Mouse (Mus musculus): Measurements from ENCODE around the gene Arl16. TPM values are rescaled to one million over a fixed set of nuclear protein-coding genes. Genes with fewer than 3 reads are reported as not detected.
A peak's percentile ranks its signal among the peaks of the same experiment; 100 is the strongest.

The Arl16 gene
- total and polyA plus RNA-seq, 3 experiments: 20.0 to 20.8 TPM; not detected in 1

DNA sequence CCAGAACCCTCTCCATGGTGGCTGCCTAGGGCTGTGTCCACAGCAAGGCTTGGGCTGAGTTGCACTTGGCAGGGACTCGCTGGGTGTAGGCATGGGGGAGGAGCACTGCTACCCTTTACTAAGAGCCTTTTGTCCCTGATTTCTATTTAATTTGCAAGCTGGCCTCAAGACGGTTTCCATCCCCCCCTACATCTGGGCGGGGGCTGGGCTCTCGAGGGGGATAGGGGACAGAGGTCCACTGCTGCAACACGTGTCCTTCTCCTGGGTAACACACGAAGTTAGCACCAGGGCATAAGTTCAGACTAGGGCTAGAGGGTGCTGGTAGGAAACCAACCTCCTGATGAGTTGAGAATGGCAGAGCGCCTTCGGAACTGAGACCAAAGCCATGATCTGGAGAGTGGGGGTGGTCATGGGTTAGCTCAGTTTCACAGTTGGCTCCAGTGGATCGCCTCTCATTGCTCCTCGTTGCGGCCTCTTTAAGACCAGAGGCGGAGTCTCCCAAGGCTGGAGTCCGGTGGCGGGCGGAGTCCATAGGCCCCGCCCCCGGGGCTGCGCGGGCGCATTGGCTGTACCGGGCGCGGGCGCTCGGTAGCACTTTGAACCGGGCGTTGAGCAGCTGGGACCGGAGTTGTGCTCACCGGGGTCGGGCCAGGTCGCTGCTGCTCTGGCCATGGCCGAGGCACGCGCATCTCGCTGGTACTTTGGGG lies 24.1 kb upstream of the Arl16 start, which contains the start of gene Slc25a10 (continued):
- TF ChIP-seq UBTF (IDR thresholded peaks at IDR 0.05; ENCODE audit: borderline replicate concordance, insufficient read depth, low read depth, low read length) (0 out of 2 replicates have a peak, but pooled peaks have one; percentile 43), CHD1 (IDR thresholded peaks at IDR 0.05; ENCODE audit: low read depth, low read length) (no peak), RCOR1 (IDR thresholded peaks at IDR 0.05; ENCODE audit: low read depth, low read length) (no peak)

DNA sequence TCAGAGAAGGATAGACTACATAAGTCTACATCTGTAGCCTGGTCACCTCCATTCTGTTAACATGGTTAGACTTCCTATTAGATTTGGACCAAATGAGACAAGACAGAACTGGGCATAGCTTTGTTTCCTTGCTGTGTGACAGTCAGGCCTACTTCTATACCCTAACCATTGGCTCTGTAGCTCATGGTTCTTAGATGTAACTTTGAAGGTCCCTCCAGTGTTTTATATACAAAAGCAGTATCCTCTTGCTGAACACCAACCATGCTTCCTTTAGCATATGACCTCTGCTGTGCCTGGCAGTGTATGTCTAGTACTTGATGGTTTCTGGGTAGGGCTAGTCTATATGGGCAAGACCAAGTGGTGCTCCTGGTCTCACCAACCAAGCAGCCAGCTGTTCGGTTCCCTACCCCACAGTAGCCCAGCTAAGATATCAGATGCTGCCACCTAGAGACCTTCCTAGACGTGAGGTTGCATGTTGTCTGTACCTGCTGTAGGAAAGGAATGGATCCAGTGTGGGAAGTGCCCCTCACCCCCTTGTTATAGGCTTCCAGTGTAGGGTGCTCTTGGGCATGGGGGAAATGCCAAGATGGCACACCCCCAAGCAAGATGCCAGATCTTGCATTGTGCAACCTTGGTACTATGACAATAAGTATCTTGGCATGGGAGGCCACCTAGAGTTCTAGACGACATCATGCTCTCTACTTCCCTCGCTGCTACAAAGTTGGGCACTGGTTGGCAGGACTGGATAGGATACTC lies 23.1 kb upstream of the Arl16 start:
- no peaks in the 10 kb centered on the region for H3K27me3 ChIP-seq (ENCODE audit: control insufficient read depth in 1 of 2, insufficient read depth in 2 of 2, low read length in 2 of 2)
- peaks cover 7 to 21% of the 10 kb centered on the region in 2 experiments for H3K36me3 ChIP-seq (ENCODE audit: control insufficient read depth in 1 of 2, insufficient read depth in 2 of 2, low read length in 2 of 2)
- no peak overlapping the region; the same call in 1 of the 2 replicates for H3K27ac ChIP-seq (ENCODE audit: control insufficient read depth, low read depth, low read length)
- H3K79me2 ChIP-seq (ENCODE audit: control insufficient read depth, insufficient read depth, low read length, poor library complexity): peaks cover 37% of the 10 kb centered on the region
- no peak overlapping the region for H3K4me3 ChIP-seq (ENCODE audit: control insufficient read depth in 1 of 2, insufficient read depth in 1 of 2, low read depth in 2 of 2, low read length in 2 of 2)
- no peaks in the 10 kb centered on the region for H3K9me3 ChIP-seq (replicated peaks; ENCODE audit: insufficient read depth, low read length)
- DNase-seq (ENCODE audit: low read depth, low spot score): peak; percentile 54
- H3K9ac ChIP-seq (ENCODE audit: control insufficient read depth, low read depth, low read length, poor library complexity, severe bottlenecking): peak overlapping the region; percentile 68
- TF ChIP-seq POLR2AphosphoS5 (IDR thresholded peaks at IDR 0.05; ENCODE audit: borderline replicate concordance, low read depth, low read length): no peak
- TF ChIP-seq CTCF (IDR thresholded peaks at IDR 0.05 in 2 of 3, conservative IDR thresholded peaks at IDR 0.05 in 1 of 3; ENCODE audit: control insufficient read depth in 1 of 3, insufficient read depth in 1 of 3, low read depth in 2 of 3, low read length in 3 of 3, poor library complexity in 1 of 3, severe bottlenecking in 1 of 3): peak in 1 of 3 experiments; percentile 26; a peak in 2 of 6 replicates
- peak; percentile 86 for TF ChIP-seq POLR2AphosphoS2 (IDR thresholded peaks at IDR 0.05; ENCODE audit: low read length)
- TF ChIP-seq POLR2A (IDR thresholded peaks at IDR 0.05; ENCODE audit: control insufficient read depth in 1 of 2, insufficient read depth in 1 of 2, low read depth in 1 of 2, low read length in 2 of 2, poor library complexity in 1 of 2): peak; percentile 16 to 55; a peak in 3 of 4 replicates
- peak; percentile 77; the same call in 1 of the 2 replicates for TF ChIP-seq ZMIZ1 (IDR thresholded peaks at IDR 0.05; ENCODE audit: low read depth, low read length)
- peak; percentile 6; the same call in 1 of the 2 replicates for TF ChIP-seq SMC3 (IDR thresholded peaks at IDR 0.05; ENCODE audit: low read depth, low read length)
- TF ChIP-seq NRF1 (IDR thresholded peaks at IDR 0.05; ENCODE audit: insufficient read depth, low read depth, low read length, poor library complexity, severe bottlenecking): no peak
- peaks cover 3 to 26% of the 10 kb centered on the region in 2 experiments; a peak in 3 of 4 replicates for H3K4me1 ChIP-seq (ENCODE audit: control insufficient read depth in 1 of 2, insufficient read depth in 2 of 2, low read length in 2 of 2)

DNA sequence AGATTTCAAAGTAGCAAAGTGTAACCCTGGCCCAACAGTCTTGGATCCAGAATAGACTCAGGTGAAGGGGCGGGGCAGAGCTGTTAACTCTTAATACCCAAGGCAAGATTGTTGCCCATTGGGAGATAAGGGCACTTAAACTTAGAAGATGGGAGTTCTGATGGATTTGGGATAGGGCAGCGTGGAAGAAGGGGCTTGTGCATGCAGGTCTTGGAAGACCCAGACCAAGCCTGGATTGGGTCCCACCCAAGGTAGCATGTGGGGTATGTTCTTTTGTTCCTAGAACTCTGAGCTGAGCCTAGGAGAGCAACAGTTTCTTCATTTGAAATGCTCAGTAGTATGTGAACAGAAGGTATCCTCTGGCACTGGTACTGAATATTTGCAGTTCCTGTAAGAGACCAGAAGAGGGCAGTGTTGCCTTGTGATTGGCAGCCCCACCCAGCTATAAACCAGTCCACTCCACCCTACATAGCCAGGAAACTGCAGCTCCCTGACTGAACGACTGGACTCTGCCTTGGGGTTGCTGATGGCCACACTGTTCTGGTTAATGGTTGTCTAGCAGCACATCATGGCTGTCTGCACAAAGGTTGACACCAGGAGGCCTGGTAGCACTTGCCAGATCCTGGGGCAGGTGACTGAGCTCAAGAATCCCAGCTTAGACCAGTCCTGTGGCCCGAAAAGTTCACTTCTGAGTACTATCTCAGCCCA lies 21.8 kb upstream of the Arl16 start:
- peaks cover 7 to 21% of the 10 kb centered on the region in 2 experiments for H3K36me3 ChIP-seq (ENCODE audit: control insufficient read depth in 1 of 2, insufficient read depth in 2 of 2, low read length in 2 of 2)
- H3K27ac ChIP-seq (ENCODE audit: control insufficient read depth, low read depth, low read length): no peak overlapping the region
- peaks cover 3 to 26% of the 10 kb centered on the region in 2 experiments; a peak in 3 of 4 replicates for H3K4me1 ChIP-seq (ENCODE audit: control insufficient read depth in 1 of 2, insufficient read depth in 2 of 2, low read length in 2 of 2)
- TF ChIP-seq UBTF (IDR thresholded peaks at IDR 0.05; ENCODE audit: borderline replicate concordance, insufficient read depth, low read depth, low read length): no peak
- no peak for TF ChIP-seq MYB (IDR thresholded peaks at IDR 0.05; ENCODE audit: low read depth, low read length)
- TF ChIP-seq POLR2A (IDR thresholded peaks at IDR 0.05; ENCODE audit: control insufficient read depth in 1 of 2, insufficient read depth in 1 of 2, low read depth in 1 of 2, low read length in 2 of 2, poor library complexity in 1 of 2): peak in 1 of 2 experiments; percentile 58; a peak in 2 of 4 replicates
- peak; percentile 55; the same call in 1 of the 2 replicates for TF ChIP-seq POLR2AphosphoS2 (IDR thresholded peaks at IDR 0.05; ENCODE audit: low read length)
- peak; percentile 79 for TF ChIP-seq ZC3H11A (IDR thresholded peaks at IDR 0.05; ENCODE audit: low read depth, low read length)
- TF ChIP-seq HCFC1 (IDR thresholded peaks at IDR 0.05; ENCODE audit: low read depth, low read length): peak; percentile 54; the same call in 1 of the 2 replicates
- no peak for TF ChIP-seq ZNF384 (IDR thresholded peaks at IDR 0.05; ENCODE audit: low read depth, low read length)
- TF ChIP-seq MYC (IDR thresholded peaks at IDR 0.05; ENCODE audit: low read depth, low read length): peak; percentile 71; the same call in 1 of the 2 replicates
- peak; percentile 41; the same call in 1 of the 2 replicates for TF ChIP-seq TBP (IDR thresholded peaks at IDR 0.05; ENCODE audit: low read depth, low read length)
- TF ChIP-seq SIN3A (IDR thresholded peaks at IDR 0.05; ENCODE audit: low read length): peak; percentile 77; the same call in 1 of the 2 replicates
- peak; percentile 18; the same call in 1 of the 2 replicates for TF ChIP-seq GATA1 (IDR thresholded peaks at IDR 0.05; ENCODE audit: low read depth, low read length)
- peak; percentile 89 to 94 (median 94) for TF ChIP-seq CTCF (IDR thresholded peaks at IDR 0.05 in 2 of 3, conservative IDR thresholded peaks at IDR 0.05 in 1 of 3; ENCODE audit: control insufficient read depth in 1 of 3, insufficient read depth in 1 of 3, low read depth in 2 of 3, low read length in 3 of 3, poor library complexity in 1 of 3, severe bottlenecking in 1 of 3)
- peak; percentile 71; the same call in 1 of the 2 replicates for TF ChIP-seq ZMIZ1 (IDR thresholded peaks at IDR 0.05; ENCODE audit: low read depth, low read length)
- TF ChIP-seq RAD21 (IDR thresholded peaks at IDR 0.05; ENCODE audit: low read depth, low read length): peak; percentile 84
- no peak for TF ChIP-seq USF2 (IDR thresholded peaks at IDR 0.05; ENCODE audit: borderline replicate concordance in 1 of 2, insufficient read depth in 1 of 2, low read depth in 1 of 2, low read length in 2 of 2)
- TF ChIP-seq ETS1 (IDR thresholded peaks at IDR 0.05; ENCODE audit: low read depth, low read length): peak; percentile 15; the same call in 1 of the 2 replicates

More for the DNA sequence above, 21.8 kb upstream of the Arl16 start:
- Histone ChIP-seq H3K79me2 (ENCODE audit: control insufficient read depth, insufficient read depth, low read length, poor library complexity) (peaks cover 48% of the 10 kb centered on the region), H3K27me3 (ENCODE audit: control insufficient read depth in 1 of 2, insufficient read depth in 2 of 2, low read length in 2 of 2) (no peaks in the 10 kb centered on the region), H3K9me3 (replicated peaks; ENCODE audit: insufficient read depth, low read length) (no peaks in the 10 kb centered on the region), H3K4me3 (ENCODE audit: control insufficient read depth in 1 of 2, insufficient read depth in 1 of 2, low read depth in 2 of 2, low read length in 2 of 2) (no peak overlapping the region), H3K9ac (ENCODE audit: control insufficient read depth, low read depth, low read length, poor library complexity, severe bottlenecking) (no peak overlapping the region)
- DNase-seq (ENCODE audit: low read depth, low spot score): peak; percentile 95

Data from MEL (cell line).